Mouse (Mus musculus) CD4-positive naive resting alpha-beta T cell, adult 76 days (primary cell): ENCODE data around the gene Dnah10. TPM values are rescaled to one million over a fixed set of nuclear protein-coding genes. Genes with fewer than 3 reads are reported as not detected.

ENCODE experiments used
- total RNA-seq: library from RNA; stranded (reverse); gene quantifications from one replicate; pipeline ENCODE4 v1.2.4, GENCODE M21; 2023

Dnah10 gene
- total RNA-seq, result 0.26 TPM

DNA sequence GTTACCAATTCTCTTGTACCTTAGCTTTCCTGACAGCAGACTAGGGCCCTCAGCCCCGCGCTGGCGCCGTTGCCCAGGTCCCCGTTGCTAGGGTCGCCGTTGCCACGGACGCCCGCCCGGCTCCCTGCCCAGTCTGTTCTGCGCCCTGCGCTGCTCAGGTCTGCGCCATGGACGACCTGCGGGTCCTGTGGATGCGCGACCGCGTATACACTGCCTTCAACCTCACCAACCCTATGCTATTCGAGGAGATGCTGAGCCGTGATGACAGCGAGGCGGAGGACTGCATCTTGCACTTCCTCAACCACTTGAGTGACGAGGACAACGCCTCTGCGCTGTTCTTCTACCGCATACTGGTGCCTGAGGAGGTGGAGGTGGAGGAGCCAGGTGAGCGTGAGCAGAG lies at the start of gene Dnah10:
Dnah10 (plus strand) TSS at position 89 of the 400 bp plus-strand sequence.

DNA sequence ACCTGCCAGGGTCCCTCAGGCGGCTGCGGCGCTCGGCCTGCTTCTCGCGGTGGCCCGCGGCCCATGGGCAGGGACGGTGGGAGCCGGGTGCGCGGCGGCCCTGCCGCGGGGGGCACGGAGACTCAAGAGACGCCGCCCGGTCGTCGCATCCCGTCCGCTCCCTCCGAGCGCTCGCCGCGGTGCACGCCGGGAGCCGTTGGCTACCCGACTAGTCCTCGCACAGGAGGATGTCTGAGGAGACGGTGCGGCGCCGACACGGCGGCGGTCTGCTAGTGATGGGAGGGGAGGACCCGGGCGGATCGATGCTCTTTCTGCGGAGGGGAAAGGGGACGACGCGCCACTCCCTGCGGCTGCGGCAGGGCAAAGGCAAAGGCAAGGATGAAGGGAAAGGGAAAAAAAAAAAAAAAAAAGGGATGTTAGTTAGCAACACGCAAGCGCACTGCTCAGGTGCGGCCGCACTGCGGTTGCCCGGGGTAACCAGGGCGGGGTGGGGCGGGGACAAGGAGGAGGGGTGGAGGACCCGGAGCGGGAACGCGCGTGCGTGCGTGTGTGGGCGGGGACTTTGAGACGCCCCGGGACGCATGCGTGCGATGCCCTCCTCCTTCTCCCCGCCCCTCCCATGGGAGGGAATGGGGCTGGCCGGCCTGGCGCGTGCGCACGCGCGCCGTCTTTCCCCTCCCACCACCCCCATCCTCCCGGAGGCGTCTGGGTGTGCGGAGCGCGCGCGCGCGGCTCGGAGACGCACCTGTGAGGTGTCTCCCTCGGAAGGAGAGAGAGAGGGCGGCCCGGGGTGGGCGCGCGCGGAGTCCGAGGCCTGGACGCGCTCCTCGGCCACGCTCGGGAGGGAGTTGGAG lies 137.4 kb downstream of the Dnah10 start, which contains the start of the genes Ccdc92 and Zfp664:
Ccdc92 (minus strand) TSS at position 412 of the 854 bp plus-strand sequence.
Zfp664 (plus strand) TSS at position 679 of the 854 bp plus-strand sequence.

Other genes starting within 250 kb of the Dnah10 start
- 30.9 TPM for gene Rilpl2, start 246.7 kb upstream of the Dnah10 start, total RNA-seq
- gene Snrnp35, start 242.0 kb upstream of the Dnah10 start, total RNA-seq, result 7.9 TPM
- gene Rilpl1, start 193.7 kb upstream of the Dnah10 start, total RNA-seq, result 2.2 TPM
- gene Tmed2, start 184.4 kb upstream of the Dnah10 start, total RNA-seq, result 154 TPM
- 35.4 TPM for gene Ddx55, start 172.2 kb upstream of the Dnah10 start, total RNA-seq
- 30.8 TPM for gene Eif2b1, start 146.0 kb upstream of the Dnah10 start, total RNA-seq
- 23.1 TPM for gene Gtf2h3, start 145.9 kb upstream of the Dnah10 start, total RNA-seq
- gene Atp6v0a2, start 96.5 kb upstream of the Dnah10 start, total RNA-seq, result 64.5 TPM
- gene Ccdc92, start 137.3 kb downstream of the Dnah10 start, total RNA-seq, result 7.7 TPM
- gene Zfp664, start 137.6 kb downstream of the Dnah10 start, total RNA-seq, result 25.3 TPM